Mouse (Mus musculus): ENCODE results near the gene Cep83.

Cep83 gene

GRCm38 (mm10) chr10:94779319-94779718, 90.9 kb downstream of the Cep83 start:
- no peak for DNase-seq

GRCm38 (mm10) chr10:94780618-94781262, 92.3 kb downstream of the Cep83 start:
- DNase-seq, result no peak

- DNase-seq, result peak; percentile 49 to 50
These were observed 100.8 kb downstream of the Cep83 start for GRCm38 (mm10) chr10:94789205-94789604.

GRCm38 (mm10) chr10:94793914-94794313, 105.5 kb downstream of the Cep83 start:
- no peak for DNase-seq

- DNase-seq, result no peak
These were observed 106.3 kb downstream of the Cep83 start for GRCm38 (mm10) chr10:94794666-94795244.

GRCm38 (mm10) chr10:94798128-94798527, 109.7 kb downstream of the Cep83 start:
- no peak for DNase-seq

GRCm38 (mm10) chr10:94799485-94800239, 111.2 kb downstream of the Cep83 start:
- DNase-seq, result no peak

- no peak for DNase-seq
These were observed 112.4 kb downstream of the Cep83 start for GRCm38 (mm10) chr10:94800677-94801354.

- no peak for DNase-seq
These were observed 115.8 kb downstream of the Cep83 start for GRCm38 (mm10) chr10:94804029-94804908.

GRCm38 (mm10) chr10:94804909-94805220, 116.4 kb downstream of the Cep83 start:
- no peak for DNase-seq

- DNase-seq, result no peak
These were observed 118.9 kb downstream of the Cep83 start for GRCm38 (mm10) chr10:94807323-94807722.

- no peak for DNase-seq
These were observed 119.8 kb downstream of the Cep83 start for GRCm38 (mm10) chr10:94808275-94808674.

- no peak for DNase-seq
These were observed 121.6 kb downstream of the Cep83 start for GRCm38 (mm10) chr10:94809946-94810472.

- DNase-seq, result no peak
These were observed 123.7 kb downstream of the Cep83 start for GRCm38 (mm10) chr10:94811907-94812851.

- DNase-seq, result no peak
These were observed 129.7 kb downstream of the Cep83 start for GRCm38 (mm10) chr10:94818127-94818526.

- no peak for DNase-seq
These were observed 130.6 kb downstream of the Cep83 start for GRCm38 (mm10) chr10:94818781-94819665.

GRCm38 (mm10) chr10:94823971-94824760, 135.7 kb downstream of the Cep83 start:
- DNase-seq, result no peak

GRCm38 (mm10) chr10:94825951-94826350, 137.5 kb downstream of the Cep83 start:
- DNase-seq, result no peak

GRCm38 (mm10) chr10:94826436-94826835, 138.0 kb downstream of the Cep83 start:
- no peak for DNase-seq
